Mouse (Mus musculus) frontal cortex, postnatal 10 days (tissue): ENCODE data around the gene Gys1.

ENCODE experiments used
- DNase-seq, 2 experiments: peaks; one replicate each; pipeline ENCODE4 v3.0.0; 2022; ENCODE audit warnings: low spot score in 2 of 2, mixed read lengths in 1 of 2

Gys1 gene

DNA sequence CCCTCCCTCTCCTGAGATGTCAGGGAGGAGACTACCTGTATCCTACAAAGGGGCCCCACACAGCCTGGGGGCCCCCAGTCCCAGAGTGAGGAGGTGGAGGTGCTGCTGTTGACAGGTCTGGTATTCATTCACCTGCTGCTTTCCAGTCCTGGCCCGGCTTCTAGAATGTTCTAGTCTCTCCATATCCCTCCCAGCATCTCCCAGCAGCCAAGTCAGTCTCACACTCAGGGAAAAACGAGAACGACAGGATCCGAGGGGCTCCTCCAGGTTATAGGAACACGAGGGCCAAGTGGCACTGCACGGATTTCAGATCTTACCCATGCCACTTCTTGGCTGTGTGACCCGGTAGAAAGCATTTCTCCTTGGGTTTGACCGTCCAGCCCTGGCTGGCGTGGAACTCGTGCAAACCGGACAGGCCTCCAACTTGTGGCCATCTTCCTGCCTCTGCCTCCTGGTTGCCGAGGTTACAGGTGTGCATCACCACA is 19.9 kb upstream of the Gys1 start:
- DNase-seq = no peak

DNA sequence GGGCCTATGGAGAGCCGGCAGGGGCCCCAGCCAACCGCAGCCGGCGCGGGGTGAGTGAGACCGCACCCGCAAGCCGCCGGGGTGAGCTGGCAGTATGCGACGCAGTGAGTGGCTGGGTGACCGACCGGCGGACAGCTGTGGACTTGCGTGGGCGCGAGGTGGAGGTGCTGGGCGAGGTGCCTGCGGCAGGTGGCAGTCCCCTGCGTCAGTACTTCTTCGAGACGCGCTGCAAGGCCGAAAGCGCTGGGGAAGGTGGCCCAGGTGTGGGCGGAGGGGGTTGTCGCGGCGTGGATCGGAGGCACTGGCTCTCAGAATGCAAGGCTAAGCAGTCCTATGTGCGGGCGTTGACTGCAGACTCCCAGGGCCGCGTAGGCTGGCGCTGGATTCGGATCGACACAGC is 19.0 kb upstream of the Gys1 start:
- DNase-seq = no peak

DNA sequence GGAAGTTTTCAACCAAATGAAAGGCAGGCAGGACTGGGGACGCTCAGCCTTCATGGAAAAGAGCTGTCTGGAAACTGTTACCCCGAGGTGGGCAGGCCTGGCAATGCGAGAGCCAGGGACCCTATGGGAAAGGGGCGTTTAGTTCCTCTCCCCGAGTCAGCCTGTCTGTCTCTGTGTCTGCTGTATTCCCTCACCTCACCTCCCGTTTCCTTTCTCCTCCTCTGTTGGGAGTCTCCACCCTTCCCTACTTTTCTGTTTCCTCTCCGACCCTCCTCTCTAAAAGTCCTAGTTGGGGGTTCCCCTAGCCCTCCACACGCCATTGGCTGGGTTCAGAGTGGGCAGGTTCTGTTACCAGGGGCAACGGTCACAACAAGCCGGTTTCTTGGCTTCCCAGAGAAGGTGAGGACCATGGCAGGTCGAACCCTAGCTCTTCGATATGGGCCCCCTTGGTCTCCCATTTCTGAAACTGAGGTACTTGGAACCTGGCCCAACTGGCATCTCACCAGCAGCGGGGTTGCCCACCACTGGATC is 16.6 kb upstream of the Gys1 start:
- DNase-seq = no peak

DNA sequence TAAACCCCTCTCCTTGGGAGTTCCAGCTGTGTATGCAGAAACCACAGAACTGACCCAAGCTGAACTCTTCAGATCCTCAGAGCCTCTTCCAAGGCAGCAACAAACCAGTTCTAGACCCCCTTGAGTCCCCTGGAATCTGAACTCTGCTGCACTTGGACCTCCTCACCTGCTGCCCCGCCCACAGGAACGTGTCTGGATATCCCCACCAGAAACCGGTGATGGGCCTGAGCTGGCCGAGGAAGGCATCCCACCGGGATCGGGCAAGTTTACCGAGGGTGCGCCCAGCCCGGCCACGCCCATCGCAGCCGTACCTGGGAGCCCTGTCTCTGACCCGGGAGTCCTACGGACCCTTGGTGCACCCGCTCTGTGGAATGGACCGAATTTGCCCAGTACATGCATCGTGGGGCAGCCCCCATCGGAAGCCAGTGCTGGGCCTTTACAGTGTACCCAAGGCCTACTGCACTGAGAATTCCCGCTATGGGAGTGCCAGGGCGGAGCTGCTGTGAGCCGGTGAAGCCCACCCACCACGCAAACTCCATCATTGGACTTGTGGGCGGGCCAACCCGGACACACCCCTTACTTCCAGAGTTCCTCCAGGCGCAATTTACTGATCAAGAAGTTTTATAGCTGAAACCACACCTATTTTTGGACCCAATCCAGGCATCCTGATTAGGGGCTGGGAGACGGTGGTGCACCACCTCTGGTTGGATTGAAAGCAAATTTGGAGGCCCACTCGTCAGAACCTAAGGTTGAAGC is 14.6 kb upstream of the Gys1 start:
- no peak for DNase-seq

DNA sequence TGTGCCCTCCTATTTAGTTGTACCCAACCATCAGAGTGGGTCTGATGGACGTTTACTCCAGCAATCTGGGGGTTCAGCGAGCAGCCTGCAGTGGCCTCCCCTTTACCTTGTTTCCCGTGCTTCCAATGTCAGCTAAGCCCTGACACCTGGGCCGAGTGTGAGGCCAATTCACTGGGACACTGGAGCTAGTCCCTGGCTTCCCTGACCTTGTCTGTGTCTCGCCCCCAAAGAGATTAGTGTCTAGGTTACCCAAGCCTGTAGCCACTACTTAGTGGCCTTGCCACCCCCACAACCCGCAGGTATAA is 14.1 kb upstream of the Gys1 start, which contains the start of gene Lhb:
Lhb (plus strand) TSS at position 206 of the 305 bp plus-strand sequence.
- DNase-seq = no peak

DNA sequence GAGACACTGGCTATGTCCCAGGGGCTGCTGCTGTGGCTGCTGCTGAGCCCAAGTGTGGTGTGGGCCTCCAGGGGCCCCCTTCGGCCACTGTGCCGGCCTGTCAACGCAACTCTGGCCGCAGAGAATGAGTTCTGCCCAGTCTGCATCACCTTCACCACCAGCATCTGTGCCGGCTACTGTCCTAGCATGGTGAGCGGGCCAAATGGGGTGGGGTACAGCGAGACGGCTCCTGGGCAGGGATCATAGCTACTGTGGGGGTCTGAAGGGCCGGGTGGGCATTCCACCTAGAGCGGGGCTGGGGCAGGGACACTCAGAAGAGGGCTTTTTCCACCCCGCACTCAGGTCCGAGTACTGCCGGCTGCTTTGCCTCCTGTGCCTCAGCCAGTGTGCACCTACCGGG is 13.4 kb upstream of the Gys1 start:
- no peak for DNase-seq

DNA sequence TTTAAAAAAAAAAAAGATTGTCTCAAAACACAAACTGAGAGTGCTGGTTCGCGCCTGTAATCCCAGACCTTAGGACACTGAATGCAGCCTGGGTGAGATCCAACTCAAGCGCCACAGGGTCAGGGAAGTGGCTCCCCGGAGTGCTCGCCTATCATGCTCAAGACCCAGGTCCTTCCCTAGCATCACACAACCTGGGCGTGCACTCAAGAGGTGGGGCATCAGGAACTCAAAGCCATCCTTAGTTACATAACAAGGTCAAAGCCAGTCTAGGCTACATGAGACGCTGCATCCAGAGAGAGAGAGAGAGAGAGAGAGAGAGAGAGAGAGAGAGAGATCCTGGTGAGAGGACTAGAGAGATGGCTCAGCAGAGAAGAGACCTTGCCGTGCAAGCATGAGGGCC is 8.1 kb upstream of the Gys1 start:
- DNase-seq = no peak

DNA sequence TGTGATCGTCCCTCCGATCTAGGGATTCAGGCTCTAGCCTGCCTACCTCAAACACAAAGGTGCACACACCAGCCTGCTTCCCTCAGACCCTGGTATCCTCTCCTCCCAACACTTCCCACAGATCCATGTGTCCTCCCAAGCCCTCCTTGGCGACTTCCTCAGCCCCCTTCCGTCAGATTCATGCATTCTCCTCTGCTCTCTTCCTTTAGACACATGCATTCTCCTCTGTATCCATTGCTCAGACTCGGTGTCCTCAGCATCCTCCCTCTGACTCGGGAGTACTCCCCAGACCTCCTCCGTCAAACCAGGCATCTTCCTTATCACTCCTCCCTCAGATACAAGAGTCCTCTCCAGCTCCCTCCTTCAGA is 825 bp upstream of the Gys1 start:
- no peak for DNase-seq

DNA sequence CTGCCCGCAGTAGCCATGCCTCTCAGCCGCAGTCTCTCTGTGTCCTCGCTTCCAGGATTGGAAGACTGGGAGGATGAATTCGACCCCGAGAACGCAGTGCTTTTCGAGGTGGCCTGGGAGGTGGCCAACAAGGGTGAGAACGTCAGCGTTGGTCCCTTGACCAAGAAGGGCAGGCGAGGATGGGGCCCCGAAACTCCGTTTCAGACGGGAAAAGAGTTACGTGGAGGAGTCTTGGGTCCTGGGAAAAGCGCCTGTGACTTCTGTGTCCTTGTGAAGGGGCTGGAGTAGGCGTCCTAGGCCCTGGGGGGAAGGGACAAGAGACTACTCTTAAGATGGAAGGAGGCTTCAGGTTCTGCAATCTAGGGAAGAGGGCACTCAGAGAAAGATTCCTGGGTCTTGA is 394 bp downstream of the Gys1 start:
- DNase-seq = no peak

DNA sequence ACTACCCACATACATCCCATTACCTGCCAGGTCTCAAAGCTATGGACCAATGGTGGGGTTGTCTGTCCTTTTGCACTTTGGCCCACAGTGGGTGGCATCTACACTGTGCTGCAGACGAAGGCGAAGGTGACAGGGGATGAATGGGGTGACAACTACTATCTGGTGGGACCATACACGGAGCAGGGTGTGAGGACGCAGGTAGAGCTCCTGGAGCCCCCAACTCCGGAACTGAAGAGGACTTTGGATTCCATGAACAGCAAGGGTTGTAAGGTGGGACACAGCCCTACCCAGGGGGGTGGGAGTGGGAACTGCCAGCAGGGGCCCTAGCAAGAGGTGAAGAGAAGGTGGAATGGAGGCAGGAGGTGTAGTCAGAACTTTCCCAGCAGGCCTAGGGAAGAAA is 1.8 kb downstream of the Gys1 start:
- no peak for DNase-seq

DNA sequence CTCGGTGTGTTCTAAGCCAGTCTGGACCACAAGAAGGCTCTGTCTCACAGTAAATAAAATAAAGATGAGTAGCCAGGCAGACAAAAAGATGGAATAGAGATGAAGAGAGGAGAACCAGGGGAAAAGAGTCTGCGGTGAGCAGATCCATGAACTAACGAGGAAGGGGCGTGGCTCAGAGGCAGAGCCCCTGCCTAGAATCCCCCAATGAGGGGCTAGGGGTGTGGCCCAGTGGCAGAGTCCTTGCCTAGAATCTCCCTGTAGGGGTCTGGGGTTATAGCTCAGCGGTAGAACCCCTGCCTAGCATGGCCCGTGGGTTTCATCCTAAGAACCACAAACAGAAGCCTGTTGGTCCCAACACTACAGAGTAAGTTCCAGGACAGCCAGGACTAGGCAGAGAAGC is 2.4 kb downstream of the Gys1 start:
- DNase-seq = no peak

DNA sequence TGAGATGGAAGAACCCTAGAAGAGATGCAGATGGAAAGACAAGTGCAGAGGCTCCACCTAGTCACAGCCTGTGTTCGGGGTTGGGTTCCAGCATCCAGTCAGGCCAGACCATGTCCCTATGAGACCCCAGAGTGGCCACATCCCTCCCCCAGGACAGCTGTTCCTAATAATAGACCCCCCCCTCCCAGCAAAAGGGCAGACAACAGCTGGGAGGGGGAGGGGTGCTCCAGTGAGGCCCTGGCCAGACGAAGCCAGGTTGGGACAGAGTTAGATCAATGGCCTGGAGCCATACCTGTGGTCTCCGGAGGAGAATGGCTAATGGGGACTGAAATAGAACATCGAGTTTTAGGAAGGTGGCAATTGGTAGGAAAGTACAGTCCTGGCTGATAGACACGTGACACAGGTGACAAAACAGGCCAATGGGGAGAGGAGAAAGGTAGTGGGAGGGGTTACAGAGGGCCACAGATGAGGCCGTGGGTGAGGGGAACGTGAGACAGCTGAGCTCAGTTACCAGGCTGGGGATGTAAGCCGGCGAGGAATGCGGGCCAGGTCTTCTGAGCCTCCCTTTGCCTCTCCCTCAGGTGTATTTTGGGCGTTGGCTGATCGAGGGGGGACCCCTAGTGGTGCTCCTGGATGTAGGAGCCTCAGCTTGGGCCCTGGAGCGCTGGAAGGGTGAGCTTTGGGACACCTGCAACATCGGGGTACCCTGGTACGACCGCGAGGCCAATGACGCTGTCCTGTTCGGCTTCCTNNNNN is 3.1 kb downstream of the Gys1 start, which contains the start of gene Ruvbl2:
Ruvbl2 (minus strand) TSS at position 576 of the 756 bp plus-strand sequence.
- no peak for DNase-seq

DNA sequence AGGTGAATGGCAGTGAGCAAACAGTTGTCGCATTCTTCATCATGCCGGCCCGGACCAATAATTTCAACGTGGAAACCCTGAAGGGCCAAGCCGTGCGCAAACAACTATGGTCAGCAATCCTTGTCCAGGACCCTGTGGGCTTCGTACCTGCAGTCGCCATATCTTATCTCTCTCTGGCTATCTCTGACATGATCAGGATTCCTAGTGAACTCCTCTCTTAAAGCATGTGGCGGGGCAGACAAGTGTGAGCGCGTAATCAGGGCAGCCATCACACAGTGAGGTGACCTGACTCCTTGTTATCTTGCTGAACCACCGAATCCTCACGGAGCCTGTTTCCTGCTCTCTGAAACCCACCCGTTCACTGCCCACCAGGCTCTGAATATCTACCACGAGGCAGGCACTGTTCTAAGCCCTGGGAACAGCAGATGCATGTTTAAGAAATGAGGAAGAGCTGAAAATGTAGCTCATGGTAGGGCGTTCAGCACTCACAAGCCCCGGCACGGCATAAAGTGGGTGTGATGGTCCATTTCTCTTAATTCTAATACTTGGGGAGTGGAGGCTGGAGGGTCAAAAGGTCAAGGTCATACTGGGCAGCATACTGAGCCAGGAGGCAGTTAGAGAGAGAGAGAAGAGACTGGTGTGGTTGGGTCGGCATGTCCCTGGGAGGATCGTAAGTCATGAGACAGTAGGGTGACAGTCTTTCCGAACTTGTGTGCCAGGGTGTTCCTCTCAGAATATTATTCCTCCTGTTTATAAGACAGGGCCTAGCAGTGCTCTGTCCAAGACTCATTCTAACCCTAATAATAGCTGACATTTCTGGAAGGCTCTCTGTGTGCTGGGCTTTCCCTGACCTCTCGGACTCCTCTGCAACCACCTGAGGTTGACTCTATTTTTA is 9.1 kb downstream of the Gys1 start:
- DNase-seq = no peak

DNA sequence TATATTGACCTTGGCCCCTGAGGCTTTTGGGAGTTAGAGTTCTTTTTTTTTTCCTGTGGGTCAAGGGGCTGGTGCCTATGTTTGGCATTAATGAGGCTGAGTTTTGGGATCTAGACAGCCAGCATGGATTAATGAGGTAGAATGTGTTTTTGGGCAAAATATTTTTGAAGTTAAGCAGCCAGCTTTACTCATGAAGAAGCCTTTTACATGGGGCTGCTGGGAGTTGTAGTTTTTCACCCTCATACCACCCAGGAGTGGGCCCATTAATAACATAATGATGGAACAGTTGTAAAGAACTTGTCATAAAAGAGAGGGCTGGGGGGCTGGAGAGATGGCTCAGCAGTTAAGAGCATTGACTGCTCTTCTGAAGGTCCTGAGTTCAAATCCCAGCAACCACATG is 11.9 kb downstream of the Gys1 start:
- DNase-seq = no peak

DNA sequence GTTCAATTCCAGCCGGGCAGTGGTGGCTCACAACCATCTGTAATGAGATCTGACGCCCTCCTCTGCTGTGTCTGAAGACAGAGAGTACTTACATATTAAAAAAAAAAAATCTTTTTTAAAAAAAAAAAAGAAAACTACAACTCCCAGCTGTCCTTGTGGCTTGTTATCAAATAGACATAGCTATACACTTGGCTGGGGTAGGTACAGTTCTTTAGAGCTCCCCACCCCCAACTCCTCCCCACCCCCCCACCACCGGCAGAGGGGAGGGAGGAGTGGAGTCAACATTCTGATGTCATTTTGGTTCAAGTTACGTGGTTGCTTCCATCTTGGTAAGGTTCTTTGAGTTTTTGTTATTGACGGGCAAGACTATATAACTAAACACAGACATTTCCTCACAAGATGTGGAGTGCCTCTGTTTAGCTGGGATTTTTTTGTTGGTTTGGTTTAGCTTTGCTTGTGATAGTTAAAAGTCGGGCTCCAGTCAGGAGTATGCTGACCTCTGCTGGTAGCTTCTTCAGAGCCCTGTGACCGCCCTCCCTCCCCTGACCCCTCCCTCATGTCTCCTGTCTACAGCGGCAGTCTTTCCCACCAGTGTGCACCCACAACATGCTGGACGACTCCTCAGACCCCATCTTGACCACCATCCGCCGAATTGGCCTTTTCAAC is 12.8 kb downstream of the Gys1 start:
- DNase-seq = no peak

DNA sequence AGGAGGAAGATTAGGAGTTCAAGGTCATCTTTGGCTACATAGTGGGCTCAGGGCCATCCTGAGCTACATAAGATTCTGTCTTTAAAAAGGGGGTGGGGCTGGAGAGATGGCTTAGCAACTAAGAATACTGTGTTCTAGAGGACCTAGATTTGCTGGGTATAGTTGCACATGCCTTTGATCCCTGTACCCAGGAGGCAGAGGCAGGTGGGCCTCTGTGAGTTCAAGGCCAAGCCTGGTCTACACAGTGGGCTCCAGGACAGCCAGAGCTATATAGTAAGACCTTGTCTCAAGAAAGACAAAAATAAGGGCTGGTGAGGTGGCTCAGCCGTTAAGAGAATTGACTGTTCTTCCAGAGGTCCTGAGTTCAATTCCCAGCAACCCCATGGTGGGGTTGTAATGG is 15.3 kb downstream of the Gys1 start:
- no peak for DNase-seq

DNA sequence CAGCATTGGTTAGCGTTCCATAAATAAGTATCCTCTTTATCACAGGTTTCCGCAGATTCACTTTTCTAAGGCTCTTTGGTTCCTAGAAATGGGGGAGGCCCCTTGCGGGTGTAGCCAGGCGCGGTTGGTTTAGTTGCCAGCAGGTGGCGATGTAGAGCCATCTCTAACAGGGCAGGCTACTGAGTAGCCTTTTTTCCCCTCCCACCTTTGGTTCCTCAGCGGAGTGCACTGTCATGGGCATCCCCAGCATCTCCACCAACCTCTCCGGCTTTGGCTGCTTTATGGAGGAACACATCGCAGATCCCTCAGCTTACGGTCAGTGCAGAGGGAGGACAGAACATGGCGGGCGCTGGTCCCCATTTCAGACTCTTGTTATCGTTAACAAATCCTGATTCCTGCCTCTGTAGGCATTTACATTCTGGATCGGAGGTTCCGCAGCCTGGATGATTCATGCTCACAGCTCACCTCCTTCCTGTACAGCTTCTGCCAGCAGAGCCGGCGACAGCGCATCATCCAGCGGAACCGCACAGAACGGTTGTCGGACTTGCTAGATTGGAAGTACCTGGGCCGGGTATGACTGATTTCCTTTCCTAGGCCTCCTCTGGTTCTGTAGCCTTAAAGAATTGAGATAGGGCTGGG is 16.8 kb downstream of the Gys1 start:
- peak in 1 of 2 experiments; percentile 78 for DNase-seq

DNA sequence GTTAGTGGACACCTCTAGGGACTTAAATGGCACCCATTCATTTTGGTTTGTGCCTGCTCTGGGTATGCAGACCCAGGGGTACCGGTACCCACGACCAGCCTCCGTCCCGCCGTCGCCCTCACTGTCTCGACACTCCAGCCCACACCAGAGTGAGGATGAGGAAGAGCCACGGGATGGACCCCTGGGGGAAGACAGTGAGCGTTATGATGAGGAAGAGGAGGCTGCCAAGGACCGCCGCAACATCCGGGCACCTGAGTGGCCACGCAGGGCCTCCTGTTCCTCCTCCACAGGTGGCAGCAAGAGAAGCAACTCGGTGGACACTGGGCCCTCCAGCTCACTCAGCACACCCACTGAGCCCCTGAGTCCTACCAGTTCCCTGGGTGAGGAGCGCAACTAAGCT is 20.3 kb downstream of the Gys1 start:
- no peak for DNase-seq

DNA sequence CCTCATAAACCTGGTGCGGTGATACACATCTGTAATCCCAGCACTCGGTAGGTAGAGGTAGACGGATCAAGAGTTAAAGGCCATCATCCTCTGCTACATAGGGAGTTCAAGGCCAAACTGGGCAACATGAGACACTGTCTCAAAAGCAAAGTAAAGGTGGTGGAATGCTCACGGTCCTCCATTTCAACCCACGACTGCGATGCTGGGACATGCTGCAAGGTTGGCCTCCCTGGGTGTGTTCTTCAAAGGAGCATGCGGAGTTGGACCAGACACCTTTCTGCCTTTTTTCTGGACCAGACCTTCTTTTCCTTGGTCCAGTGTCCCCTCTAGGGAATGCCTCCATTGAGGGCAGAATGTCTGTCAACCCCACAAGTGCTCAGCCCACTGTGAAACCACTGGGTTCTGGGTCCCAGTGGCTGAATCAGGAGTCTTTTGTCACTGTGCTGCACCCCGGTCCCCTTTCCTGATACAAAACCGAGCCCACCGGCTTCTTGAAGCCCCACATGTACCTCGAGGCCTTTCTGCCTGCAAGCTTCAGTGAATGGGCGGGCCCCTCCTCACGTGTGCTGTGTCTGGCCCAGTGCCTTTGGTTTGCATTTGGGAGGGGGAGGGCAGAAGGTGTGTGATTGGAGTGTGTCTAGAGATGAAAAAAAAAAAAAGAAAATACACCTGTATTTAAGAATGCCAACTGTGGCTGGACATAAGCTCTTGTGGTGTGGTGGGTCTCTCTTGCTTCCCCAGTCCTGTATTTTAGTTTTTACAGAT is 21.5 kb downstream of the Gys1 start:
- no peak for DNase-seq

DNA sequence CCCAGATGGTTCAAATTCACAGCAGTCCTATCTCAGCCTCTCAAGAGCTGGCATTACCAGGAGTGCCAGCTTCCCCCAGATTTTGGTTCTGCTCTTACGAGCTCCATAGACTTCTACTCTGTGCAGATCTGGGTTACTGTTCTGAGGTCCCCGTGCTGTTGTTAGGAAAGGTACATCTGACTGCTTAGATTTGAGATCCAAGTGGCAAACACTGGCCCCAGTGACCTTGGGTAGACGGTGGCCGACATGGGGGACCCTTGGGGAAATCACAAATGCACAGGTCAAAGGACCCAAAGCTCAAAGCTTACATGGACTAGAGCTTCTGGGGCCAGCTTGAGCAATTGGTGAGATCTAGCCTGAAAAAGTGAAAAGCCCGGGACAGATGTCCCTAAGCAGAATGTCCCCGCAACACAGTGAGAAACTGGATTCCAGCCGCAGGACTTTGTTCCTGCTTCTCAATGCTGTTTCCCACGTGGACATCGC is 22.1 kb downstream of the Gys1 start:
- DNase-seq = no peak
